ENCODE assay signal across 16 mouse cellular contexts in the genomic region with DNA sequence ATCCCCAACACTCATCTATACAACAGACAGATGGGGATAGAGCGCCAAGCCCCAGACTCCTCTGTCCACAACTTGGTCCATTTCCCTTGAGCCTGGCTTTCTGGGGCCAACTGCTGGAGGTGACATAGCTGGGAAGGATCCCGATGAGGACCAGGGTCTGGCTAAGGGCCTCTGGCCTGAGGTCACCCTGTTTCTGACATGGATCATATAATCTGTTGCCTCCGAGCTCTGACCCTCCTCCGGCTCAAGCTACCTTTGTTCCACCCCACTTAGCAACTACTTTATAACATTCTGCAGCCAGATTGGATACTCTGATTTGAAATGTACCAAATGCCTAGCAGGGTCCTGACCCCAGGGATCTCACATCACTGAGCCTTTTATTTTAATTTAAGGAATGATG.
DNase-seq lines count a peak whose midpoint lies in the region; ATAC-seq and TF ChIP-seq lines count a peak whose summit lies in the region.
"Had no signal": no experiment of that assay in that cellular context is flagged by ENCODE, and none has a peak within 500 bp of the region (broad histone marks: within the 10 kb centered on the region; RNA-seq: fewer than 3 reads in every experiment).

No protein-coding gene starts in this region.

- 46% methylated on average over 4 of the region's 4 CpGs for WGBS in kidney, adult 2 months
- 36% methylated on average over 4 of the region's 4 CpGs for WGBS in kidney, postnatal 0 days

- H3K4me3 ChIP-seq in kidney, adult 2 months (ENCODE audit: insufficient read depth, low read depth, low read length) = no peak overlapping the region
- H3K4me3 ChIP-seq in kidney, postnatal 0 days (replicated peaks; ENCODE audit: low read depth, low read length) = no peak overlapping the region
- H3K4me3 ChIP-seq: embryonic facial prominence, embryonic 13.5 days; gastrocnemius, adult 2 months; heart, embryonic 13.5 days; hindbrain, embryonic 13.5 days had no signal

- no peak for TF ChIP-seq CTCF in kidney, adult 2 months (conservative IDR thresholded peaks at IDR 0.05; ENCODE audit: insufficient read depth, insufficient read length, low read depth, low read length)
- no peak for TF ChIP-seq CTCF in kidney, postnatal 0 days (IDR thresholded peaks at IDR 0.05; ENCODE audit: low read depth)

- peak; percentile 15 for DNase-seq in embryo, embryonic 11 days
- DNase-seq in embryo, embryonic 10 days (ENCODE audit: low spot score) = no peak
- DNase-seq in kidney, adult 2 months = peak; percentile 23
- DNase-seq in kidney, adult 9 months = no peak
- peak; percentile 34 for DNase-seq in kidney, postnatal 0 days (ENCODE audit: low spot score)
- DNase-seq in kidney, adult 8-10 months = no peak
- peak; percentile 30 to 55 for DNase-seq in kidney, postnatal 4 days
- DNase-seq: cerebellum, adult 18-20 months; cerebellum, adult 9-11 months; gastrocnemius, adult 2 months; heart, postnatal 36 days had no signal

- no peak overlapping the region; the same call in 1 of the 2 replicates for H3K27ac ChIP-seq in kidney, adult 2 months (ENCODE audit: insufficient read depth, low read depth, low read length)
- 0 out of 2 replicates have a peak overlapping the region, but pooled peaks have one; percentile 22 for H3K27ac ChIP-seq in kidney, postnatal 0 days
- H3K27ac ChIP-seq: embryonic facial prominence, embryonic 13.5 days; gastrocnemius, adult 2 months; heart, embryonic 13.5 days; hindbrain, embryonic 13.5 days had no signal

- H3K4me2 ChIP-seq in kidney, postnatal 0 days (ENCODE audit: low read length) = no peak overlapping the region
- H3K4me2 ChIP-seq: embryonic facial prominence, embryonic 13.5 days; heart, embryonic 13.5 days; hindbrain, embryonic 13.5 days had no signal

- H3K9ac ChIP-seq in kidney, postnatal 0 days (ENCODE audit: low read depth, low read length) = no peak overlapping the region
- H3K9ac ChIP-seq: embryonic facial prominence, embryonic 13.5 days; heart, embryonic 13.5 days; hindbrain, embryonic 13.5 days had no signal

- no peaks in the 10 kb centered on the region for H3K9me3 ChIP-seq in kidney, postnatal 0 days (replicated peaks; ENCODE audit: low read length)
- H3K9me3 ChIP-seq: embryonic facial prominence, embryonic 13.5 days; heart, embryonic 13.5 days; hindbrain, embryonic 13.5 days had no signal

- H3K36me3 ChIP-seq in kidney, adult 2 months (ENCODE audit: control insufficient read depth, insufficient read depth, low read length) = no peaks in the 10 kb centered on the region
- no peaks in the 10 kb centered on the region for H3K36me3 ChIP-seq in kidney, postnatal 0 days (ENCODE audit: insufficient read depth, low read length)
- H3K36me3 ChIP-seq: embryonic facial prominence, embryonic 13.5 days; heart, embryonic 13.5 days; hindbrain, embryonic 13.5 days had no signal

- no peaks in the 10 kb centered on the region for H3K27me3 ChIP-seq in kidney, adult 2 months (replicated peaks; ENCODE audit: control insufficient read depth, insufficient read depth, low read length)
- no peaks in the 10 kb centered on the region for H3K27me3 ChIP-seq in kidney, postnatal 0 days (ENCODE audit: insufficient read depth, low read length)
- H3K27me3 ChIP-seq: embryonic facial prominence, embryonic 13.5 days; heart, embryonic 13.5 days; hindbrain, embryonic 13.5 days had no signal

- ATAC-seq in kidney, postnatal 0 days (replicated peaks; ENCODE audit: low FRiP score, low read depth) = 0 out of 2 replicates have a peak, but pooled peaks have one; percentile 29
- no peak for ATAC-seq in megakaryocyte, adult 5-6 weeks (ENCODE audit: poor library complexity, severe bottlenecking)
- ATAC-seq: forebrain, embryonic 14.5 days had no signal

- H3K4me1 ChIP-seq in kidney, adult 2 months (ENCODE audit: control insufficient read depth, insufficient read depth, low read length) = peaks cover 17% of the 10 kb centered on the region
- H3K4me1 ChIP-seq in kidney, postnatal 0 days (replicated peaks; ENCODE audit: insufficient read depth, low read length) = peaks cover 12% of the 10 kb centered on the region

- TF ChIP-seq POLR2A in kidney, adult 2 months (IDR thresholded peaks at IDR 0.05; ENCODE audit: low read depth, low read length) = no peak

Comparison
In these comparisons a context has a peak if more than half of its experiments do, and no peak if none do; other contexts are left out.
1. DNase-seq: peak in embryo, embryonic 11 days (single experiment), kidney, adult 2 months (single experiment), kidney, postnatal 0 days (single experiment) and kidney, postnatal 4 days (2 of 2); none in embryo, embryonic 10 days (single experiment), kidney, adult 9 months (single experiment) and kidney, adult 8-10 months (0 of 2).